Mouse (Mus musculus) adipocyte (in vitro differentiated cells): ENCODE data around the gene Actrt2.
A peak's percentile ranks its signal among the peaks of the same experiment; 100 is the strongest.

ENCODE experiments used
- DNase-seq: peaks from one replicate; pipeline ENCODE4 v3.0.0-alpha.2; 2016; ENCODE audit warnings: low spot score

The Actrt2 gene

DNA sequence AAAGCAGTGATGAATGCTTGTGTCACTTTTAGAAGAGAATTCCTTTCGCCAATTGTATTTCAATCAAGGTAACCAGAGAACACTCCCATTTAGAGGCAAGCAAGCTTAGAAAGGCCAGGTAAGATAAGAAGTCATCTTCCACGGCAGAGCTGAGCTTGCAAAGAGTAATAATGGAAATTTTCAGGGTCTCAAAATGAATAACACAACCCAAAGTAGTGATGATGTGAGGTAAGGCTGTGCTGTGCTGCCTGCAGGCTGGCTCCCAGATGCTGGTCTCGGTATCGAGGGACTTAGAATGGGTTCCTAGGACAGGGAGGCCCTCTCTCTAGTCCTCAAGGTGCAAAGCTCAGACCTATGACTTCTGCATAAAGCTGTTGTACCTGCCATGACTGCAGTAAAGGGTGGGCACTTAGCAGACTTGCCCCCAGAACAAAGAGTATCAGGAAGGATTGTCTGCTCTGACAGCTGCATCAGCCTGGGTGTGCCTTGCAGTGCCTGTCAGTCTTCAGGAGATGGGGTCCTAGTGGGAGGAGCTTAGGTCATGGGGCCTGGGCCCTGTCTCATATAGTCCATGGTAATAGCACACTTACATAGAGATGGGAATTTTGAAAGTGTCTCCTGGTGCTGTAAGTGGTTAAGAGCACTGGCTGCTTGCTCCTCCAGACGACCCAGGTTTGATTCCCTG is 15.5 kb upstream of the Actrt2 start:
- no peak for DNase-seq

DNA sequence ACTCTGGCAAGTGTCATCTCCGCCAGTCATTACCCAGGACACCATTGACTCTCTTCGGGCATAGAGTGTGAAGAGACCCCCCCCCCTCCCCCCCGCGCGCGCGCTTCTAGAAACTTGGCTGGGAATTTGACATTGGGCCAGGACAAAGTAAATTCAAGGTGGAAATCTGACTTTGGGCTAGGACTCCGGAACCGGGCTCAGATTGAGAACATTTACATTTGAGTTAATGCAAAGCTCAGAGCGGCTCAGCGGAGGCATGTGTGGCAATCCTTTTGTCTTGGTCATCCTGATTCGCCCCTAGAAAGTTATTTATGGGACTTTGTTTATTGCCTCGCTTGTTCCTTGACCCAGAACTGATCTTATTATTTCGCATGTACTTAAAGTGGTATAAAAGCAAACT is 14.6 kb upstream of the Actrt2 start:
- DNase-seq = no peak

DNA sequence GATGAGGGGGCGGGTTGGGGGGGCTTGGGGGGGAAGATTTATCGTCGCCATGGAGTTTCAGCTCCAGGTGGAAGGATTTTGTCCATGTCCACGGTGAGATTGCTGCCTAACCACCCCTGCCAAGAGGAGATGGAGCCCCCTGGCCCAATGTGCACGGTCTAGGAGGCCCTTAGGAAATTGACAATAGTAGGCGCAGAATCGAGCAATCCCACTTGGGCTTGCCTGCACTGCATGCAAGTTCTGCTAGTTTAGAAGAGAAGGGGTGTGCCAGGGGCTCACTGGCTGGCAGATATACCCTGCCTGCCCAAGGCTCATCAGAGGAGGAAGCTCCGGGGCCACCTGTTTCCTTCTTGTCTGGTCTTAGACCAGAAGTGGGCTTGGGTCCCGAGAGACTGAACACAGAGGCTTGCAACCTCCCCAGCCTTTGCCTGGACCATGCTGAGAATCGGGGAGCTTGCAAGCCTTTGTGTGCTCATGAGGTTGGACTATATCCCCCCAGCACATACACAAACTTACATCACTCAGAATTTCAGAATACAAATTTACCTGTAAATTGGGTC is 7.9 kb upstream of the Actrt2 start:
- DNase-seq = no peak

DNA sequence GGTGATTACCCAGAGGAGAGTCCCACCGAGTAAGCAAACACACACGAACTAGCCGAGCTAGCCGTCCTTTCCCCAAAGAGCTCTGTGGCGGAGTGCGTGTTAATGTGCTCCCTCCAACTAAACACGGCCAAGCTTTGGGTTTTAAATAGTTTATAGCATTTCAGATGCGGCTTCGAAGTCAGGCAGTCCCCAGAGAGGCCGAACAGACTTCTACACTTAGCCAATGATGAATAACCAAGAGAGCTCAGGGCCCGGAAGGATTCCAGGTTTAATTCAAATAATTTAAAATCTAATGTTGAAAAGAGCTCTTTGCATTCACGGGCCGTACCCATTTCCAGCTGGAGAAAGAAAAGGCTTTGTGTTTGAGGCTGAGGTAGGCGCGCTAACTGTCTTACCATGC is 7.3 kb upstream of the Actrt2 start:
- no peak for DNase-seq

DNA sequence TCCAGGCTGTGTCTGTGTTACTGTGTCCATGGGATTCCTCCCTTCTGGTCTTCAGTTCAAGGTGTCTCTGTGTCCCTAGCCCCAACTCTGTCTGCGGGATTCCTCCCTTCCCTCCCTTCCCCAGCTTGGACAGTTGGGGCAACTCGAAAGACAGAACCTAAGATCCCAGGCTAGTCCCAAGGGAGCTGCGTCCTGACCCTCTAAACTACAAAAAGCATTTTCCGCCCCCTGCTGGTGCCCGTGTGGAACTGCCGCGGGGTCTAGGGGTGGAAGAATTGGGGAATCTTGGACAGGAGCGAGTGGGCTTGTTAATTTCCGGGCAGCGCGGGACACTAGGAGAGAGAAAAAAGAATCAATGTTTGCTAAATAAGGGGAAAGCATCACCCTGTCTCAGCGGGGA is 6.9 kb upstream of the Actrt2 start:
- DNase-seq = peak; percentile 22

DNA sequence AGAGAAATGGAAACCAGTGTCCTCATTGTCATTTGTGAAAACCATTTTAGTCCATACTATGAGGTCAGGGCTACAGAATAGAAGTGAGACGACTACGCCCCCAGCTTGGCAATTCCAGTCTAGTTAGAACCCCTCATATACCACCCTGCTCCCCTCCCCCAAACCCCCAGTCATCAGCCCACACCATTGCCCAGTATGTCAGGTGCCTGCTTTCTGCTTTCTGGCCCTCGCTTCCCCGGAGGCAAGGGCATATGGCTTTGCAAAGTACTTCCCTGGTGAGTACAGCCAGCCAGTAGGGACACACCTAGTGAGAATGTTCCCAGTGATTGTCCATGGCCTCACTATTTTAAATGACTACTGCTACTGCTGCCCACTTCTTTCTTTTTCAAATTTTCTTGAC is 6.3 kb upstream of the Actrt2 start:
- no peak for DNase-seq

DNA sequence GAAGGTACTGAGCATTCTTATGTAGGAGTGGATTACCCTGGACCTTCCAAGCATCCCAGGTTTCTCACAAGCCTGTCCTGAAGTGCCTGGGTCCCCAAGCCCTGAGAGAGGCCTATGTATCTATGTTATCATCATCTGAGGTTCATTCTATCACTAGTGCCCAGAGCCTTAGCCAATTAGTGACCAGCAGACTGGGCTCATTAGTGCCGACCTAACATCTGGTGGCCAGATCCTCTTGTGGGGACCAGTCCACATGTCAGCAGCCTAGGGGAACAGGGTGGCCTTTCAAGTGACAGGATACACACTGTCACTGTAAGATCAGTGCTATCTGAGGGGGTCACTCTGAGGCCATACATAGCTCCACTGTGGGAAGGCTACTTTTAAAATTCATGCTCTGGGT is 4.4 kb upstream of the Actrt2 start:
- no peak for DNase-seq

DNA sequence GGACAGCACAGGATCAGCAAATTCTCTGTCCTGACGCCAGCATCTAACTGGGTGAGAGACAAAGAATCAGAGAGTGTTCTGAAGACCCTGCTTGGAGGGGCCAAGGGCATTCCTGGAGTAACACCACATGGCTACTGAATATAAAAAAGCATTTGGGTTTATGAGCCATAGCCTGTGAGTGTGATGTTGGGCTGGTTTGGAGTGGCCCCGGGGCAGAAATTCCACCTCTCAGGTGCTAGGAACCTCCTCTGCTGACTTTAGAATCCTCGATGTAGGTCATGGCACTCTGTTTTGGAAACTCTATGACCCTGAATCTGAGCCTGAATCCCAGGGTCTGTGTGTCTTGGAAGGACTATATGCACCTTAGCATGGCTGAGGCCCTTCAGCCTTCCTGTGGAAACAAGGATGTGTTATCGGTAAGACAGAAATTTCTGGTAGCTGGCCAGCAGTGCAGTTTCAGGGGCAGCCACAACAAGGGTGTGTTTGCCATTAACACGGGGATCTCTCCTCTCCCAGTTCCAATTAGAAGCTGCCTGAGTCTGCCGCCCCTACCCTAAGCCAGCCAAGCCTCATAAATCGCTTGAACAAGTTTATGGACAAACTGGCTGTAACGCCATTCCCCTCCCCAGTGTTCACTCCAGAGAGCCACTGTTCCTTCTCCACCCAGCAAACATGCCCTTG is 3.7 kb upstream of the Actrt2 start:
- DNase-seq = no peak

DNA sequence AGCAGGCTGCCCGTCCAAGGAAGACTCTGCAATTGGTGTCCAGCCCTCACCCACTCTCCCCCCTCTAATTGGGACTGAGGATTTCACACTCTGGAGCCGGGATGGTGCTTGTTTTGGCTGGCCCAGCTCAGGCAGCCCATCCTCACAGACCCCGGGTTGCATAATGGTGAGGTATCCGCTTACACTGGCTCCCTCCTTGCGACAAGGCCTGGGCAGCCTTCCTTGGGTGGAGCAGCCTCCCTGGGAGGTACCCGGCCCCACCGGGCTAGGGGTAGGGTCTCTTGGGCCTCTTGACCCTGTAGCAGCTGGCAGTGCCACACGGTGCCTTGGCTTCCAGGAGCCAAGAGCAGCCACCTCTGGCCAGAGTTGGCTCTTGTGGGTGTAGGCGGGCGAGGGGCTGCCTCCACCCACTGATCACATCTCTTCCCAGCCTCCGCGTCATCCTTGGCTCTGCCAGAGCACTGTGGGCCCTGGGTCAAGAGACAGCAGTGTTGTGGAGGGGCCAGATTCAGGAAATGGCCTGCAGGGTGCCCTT is 4.9 kb downstream of the Actrt2 start:
- DNase-seq = no peak

DNA sequence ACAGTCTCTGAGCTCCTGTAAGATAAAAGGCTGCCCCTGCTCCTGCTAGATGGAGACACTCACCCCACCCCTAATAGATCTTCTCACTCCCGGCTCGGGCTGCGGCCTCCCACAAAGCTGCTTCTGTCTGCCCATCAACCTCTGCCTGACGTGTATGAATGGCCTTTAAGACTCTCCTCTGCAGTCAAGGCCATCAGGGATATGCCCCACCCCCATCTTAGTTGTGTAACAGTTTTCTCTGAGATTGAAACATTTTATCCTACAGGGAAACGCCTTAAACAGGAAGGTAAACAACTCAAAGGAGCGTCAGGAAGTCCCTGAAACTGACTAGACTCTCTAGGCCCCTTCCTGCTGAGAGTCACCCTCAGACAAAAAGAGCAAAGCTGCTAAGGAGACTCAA is 6.4 kb downstream of the Actrt2 start:
- no peak for DNase-seq

DNA sequence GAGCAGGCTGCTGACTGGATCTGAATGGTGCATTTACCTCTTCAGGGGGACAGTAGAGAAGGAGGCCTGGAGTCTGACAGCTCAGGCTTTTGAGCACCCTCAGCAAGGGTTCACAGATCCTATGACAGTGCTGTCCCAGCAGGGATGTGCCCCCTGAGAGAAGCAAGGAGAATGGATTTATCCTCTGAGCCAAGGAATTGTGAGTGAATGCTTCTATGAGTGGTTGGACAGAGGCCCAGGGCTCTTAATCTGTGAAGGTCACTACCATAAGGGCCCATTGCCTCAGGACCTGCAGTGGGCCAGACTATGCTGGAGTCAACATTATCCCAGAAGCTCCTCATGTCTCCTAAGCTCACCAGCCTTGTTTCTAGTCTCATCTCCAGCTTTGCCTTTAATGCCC is 7.6 kb downstream of the Actrt2 start:
- DNase-seq = no peak

DNA sequence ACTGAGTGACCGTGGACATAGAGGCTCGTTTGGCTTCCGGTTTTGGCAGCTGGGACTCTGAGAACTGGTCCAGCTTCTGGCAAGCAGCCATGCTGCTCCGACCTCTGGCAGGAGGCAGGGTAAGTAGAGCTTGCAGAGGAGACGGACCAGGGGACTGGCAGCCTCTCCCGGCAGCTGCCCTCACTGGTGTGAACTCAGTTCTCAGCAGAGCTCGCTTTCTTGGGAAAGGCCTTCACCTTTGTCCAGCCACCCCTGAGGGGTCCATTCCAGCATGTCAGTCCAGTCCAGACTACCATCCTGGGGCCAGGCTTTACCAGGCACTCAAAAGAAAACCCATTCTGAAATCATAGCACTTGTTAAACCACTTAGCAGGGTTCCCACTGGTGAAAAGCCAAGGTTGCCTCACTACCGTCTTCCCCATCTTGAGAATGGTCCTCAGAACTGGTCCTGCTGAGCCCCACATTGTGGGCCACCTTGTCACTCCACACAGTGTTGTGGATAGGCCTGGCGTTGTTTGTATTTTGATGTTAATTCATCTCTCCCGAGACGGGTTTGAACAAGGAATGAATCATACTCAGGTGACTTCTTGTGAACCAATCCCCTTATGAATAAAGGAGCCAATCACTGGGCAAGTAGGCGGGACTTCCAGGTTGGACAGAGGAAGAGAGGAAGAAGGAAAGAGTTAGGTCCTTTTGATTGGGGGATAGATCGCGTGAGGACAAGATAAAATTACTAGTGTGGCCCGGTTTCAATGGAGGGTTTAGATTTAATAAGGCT is 12.3 kb downstream of the Actrt2 start:
- DNase-seq = no peak

DNA sequence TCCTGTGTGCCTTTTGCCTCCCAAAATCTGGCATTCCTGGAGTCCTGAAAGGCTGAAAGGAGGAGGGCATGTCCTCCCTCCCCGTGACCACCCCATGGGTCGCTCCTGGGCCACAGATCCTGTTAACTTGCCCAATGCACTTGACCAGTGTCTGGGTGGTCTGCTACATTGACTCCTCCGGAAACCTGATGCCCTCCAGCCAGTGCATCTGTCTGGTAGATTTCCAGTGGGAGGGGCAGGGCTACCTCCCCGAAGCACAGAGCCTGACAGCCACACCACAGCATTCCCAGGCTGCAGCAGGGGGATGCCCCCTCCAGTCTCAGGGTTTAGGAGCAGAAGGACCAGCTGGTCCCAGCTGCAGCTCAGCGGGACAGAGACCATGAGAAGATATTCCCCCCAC is 15.2 kb downstream of the Actrt2 start:
- no peak for DNase-seq

DNA sequence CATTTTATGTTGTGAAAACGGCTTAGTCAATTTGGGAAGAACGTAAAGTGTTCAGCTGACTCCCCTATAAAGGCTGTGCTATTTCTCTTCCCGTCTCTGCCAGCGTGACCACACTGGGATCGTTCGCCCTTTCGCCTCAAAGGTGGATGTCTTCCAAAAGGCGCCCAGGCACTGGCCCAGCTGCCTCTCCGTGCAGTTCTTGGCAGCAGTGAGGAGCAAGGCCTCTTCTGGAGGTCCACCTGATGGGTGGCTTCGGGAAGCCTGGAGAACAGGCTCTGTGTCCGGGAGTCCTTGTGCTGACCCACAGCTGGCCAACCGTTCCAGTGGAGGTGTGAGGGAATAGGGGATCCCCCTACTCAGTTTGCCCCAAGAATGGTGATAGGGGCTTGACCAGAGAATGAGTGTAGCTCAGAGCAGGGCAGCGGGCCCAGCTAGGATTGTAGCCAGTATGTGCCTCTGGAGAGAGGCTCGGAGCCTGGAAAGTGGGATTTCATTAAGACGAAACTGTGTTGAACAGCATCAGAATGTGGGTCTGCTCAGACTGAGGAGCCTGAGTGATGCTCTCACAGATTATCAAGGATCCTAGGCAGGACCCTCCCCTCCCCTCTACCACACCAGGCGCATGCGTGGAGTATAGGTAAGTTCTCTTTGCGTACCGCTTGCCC is 18.5 kb downstream of the Actrt2 start:
- no peak for DNase-seq

DNA sequence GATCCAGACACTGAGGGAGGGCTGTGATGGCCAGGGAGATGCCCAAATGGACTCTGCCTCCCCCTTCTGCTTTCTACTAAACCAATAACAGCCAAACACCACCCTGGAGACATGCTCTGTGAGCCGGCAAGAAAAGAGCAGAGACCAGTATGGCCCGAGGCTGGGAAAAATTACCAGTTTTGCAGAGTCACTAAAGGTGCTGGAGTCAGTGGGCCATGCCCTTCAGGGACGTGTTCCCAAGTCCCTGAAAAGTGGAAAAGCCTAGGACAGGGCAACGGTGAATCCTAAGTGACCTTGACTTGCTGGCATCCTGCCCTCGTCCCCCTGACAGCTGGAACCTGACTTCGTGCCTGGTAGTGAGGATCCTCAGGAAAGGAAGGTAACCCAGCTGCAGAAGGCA is 25.2 kb downstream of the Actrt2 start:
- no peak for DNase-seq

DNA sequence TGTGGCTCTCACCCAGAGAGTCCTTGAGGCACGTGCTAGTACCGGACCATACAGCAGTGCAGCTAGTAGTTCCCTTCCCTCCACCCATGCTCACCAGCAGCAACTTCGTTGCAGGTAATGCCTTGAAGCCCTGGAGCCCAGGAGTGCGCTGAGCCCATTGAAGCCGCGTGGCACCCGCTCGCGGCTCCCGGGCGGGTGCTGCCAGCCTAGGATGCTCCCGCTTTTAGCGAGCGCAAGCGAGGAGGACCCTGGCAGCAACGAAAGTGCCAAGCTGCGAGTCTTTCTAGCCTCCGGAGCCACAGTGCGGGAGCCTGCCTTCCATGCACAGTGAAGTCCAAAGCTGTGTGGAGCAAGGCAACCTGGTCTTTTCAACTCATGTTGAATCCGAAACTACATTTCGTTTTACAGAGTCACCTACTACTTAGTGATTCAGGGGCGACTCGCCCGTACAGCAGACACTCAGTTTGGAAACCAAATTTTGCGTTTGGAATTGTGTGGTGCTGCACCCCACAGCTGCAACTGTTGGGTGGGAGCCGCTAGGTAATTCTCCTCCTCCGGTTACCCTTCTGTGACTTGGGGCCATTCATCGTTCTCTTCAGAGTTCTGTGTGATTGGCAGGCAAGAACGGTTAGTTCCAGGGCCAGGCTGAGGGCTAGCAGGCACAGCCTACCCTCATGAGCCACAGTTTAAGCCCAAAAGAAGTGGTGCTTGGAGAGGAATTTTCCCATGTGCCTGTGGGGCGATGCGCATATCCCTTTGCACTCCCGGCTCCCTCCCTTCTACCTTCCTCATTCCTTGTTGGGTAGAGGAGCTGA is 26.2 kb downstream of the Actrt2 start:
- no peak for DNase-seq

DNA sequence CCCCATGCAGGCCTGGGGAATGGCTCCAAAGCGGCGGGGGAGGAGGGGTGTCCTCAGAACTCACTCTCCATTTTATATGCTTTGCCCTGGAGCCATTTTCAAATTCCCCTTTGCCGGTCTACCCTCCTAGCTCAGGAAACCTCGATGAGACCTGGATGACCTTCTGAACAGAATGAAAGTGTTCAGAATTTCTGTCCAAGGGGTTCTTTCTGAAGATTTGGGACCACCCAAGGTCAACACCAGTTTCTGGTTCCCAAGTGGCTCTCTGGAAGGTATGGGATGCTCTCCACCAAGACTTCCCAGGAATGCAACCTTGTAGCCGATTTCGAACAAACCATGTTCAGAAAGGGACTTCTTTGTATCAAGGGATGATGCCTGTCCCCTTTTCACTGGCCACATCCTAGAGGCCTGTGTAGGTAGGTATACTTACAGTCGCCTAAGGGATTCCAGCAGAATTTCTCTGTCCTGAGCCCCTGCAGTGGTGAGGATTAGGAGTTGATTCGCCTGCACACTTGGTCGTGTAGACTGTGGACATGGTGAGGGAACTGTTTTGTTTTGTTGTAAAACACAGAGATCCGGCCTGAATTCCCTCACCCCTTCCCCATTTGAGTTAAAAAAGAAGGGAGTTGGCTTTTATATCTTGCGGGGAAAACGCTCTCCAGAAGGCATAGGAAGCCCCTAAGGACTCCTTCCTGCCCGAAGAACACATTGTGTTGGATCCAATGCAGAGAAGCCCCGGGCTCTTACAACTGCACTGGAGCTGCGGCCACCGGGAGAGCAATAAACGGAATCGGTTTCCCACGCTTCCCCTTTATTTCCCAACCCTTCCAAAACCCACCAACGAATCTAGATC is 27.0 kb downstream of the Actrt2 start:
- no peak for DNase-seq

DNA sequence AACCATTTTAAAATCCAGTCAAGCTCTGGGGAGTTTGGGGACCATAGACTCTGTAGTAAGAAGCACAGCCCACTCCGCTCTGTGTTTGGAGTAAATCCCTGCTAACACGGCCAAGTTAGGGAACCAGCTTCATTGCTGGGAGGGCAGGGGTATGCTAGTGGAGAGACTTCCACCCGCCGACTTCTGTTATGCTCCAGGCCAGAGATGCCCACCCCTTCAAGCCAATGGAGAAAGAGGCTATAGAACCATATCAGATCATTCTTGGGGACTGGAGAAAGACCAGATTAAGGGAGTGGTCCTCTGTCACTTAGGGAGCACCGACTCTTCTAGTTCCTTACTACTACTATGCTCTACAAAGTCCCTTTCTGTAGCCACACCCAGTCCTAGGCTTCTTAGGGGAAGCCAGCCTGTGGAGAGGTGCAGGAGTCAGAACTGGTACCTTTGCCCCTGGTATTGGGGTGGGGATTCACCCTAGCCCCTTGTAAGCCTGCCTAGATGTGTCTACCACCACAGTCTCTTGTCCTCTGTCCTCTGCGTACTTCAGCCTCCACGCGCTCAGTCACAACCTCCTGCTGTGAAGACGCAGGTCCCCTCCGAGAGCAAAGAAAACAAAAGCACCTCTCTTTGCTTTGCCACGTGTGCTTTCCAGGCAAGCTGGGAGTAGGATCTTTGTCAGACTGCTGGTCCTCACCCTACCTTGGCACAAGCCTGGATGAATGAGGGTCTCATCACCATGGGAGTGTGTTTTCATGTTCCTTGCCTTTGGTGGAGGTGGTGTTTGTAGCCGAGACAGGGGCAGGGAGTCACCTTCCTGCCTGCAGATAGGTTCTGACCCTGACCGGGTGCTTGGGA is 27.9 kb downstream of the Actrt2 start:
- no peak for DNase-seq

DNA sequence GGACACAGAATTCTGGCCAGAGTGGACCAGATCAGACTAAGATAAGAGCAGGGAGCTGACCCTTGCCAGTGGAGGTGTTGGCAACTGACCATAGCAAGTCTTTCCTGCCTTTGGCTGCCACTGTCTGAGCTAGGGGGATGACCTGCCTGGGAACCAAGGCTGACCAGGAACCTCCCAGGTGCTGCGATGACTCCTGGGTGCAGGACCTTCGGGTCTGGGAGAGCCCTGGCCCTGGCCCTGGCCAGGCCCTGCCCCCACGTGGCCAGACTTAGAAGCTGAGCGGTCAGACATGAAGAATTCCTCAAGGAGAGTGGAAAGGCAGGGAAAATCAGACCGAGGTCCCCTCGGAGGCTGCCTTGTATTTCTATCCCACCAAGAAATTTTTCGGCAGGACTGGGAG is 28.5 kb downstream of the Actrt2 start:
- DNase-seq = no peak
